Mouse (Mus musculus) cortical plate, adult 2 months (tissue): ENCODE measurements around the gene Ggact. TPM values are rescaled to one million over a fixed set of nuclear protein-coding genes. Genes with fewer than 3 reads are reported as not detected.

Experiments used
- H3K27ac ChIP-seq: fragments of 200-500 bp; 2 replicates; pipeline ENCODE4 v1.5.1; 2012; ENCODE audit warnings: low read length, control low read depth, inconsistent platforms; ENCODE audit not compliant: insufficient read depth
- H3K4me1 ChIP-seq: fragments of 200-500 bp; 2 replicates; pipeline ENCODE4 v1.6.1; 2011; ENCODE audit warnings: low read length; ENCODE audit not compliant: control insufficient read depth, insufficient read depth
- H3K4me3 ChIP-seq: fragments of 200-500 bp; 2 replicates; pipeline ENCODE4 v1.5.1; 2011; ENCODE audit warnings: mild to moderate bottlenecking, low read length, control low read depth; ENCODE audit not compliant: insufficient read depth
- CTCF ChIP-seq: fragments of 200-500 bp; IDR thresholded peaks from 2 replicates; pipeline ENCODE4 v1.5.1; 2011; ENCODE audit warnings: mild to moderate bottlenecking, control low read depth, low read length; ENCODE audit not compliant: insufficient read depth; ENCODE audit errors: extremely low read depth
- POLR2A ChIP-seq: fragments of 200-500 bp; IDR thresholded peaks from 2 replicates; pipeline ENCODE4 v1.6.1; 2011; ENCODE audit warnings: mild to moderate bottlenecking, low read length, control low read depth; ENCODE audit not compliant: insufficient read depth; ENCODE audit errors: extremely low read depth
- polyA plus RNA-seq: library from polyadenylated mRNA; depleted of rRNA; stranded (reverse); fragments of >200 nt; gene quantifications from 2 replicates; pipeline ENCODE4 v1.2.3, GENCODE M21; 2012

The Ggact gene
- polyA plus RNA-seq, 1 experiment: 53.2 TPM

DNA sequence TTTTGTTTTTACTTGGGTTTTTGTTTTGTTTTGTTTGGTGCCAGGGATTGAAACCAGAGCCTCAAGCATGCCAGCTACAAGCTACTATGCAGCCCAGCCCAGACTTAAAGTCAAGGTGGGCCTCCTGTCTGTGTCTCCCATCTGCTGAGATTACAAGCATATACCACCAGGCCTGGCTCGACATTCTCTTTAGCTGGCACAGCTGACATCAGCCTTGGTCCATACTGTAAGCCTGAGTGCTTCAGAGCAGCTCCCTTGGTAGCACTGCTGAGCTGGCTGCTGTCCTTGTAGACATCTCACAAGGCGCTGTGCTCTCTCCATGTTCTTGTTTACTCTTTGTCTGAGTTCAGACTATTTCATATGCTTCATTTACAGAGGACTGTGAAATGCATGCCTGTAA lies 76.5 kb downstream of the Ggact start:
- TF ChIP-seq POLR2A (no peak), CTCF (no peak)
- peaks cover 2% of the 10 kb centered on the region; the same call in 1 of the 2 replicates for H3K4me1 ChIP-seq
- no peak overlapping the region for H3K27ac ChIP-seq
- H3K4me3 ChIP-seq: no peak overlapping the region

DNA sequence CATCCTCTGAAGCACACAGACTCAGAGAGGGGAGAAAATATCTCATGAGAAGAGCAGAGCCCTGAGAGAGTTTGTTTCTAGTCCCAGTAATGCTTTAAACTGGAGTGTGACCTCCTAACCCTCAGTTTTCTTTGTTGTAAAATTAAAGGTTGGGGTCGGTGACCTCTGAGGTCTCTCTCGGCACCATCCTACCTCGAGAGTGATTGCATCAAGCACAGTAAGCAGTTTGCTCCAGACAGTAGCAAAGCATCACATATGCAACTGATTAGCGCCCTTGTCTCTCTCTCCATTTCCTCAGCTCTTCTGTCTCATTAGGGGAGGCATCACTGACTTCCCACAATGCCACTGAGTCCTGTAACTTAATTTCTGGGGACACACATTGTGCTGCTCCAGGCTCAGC lies 77.3 kb downstream of the Ggact start:
- TF ChIP-seq POLR2A: no peak
- TF ChIP-seq CTCF: no peak
- peaks cover 2% of the 10 kb centered on the region; the same call in 1 of the 2 replicates for H3K4me1 ChIP-seq
- H3K27ac ChIP-seq: no peak overlapping the region
- no peak overlapping the region for H3K4me3 ChIP-seq

DNA sequence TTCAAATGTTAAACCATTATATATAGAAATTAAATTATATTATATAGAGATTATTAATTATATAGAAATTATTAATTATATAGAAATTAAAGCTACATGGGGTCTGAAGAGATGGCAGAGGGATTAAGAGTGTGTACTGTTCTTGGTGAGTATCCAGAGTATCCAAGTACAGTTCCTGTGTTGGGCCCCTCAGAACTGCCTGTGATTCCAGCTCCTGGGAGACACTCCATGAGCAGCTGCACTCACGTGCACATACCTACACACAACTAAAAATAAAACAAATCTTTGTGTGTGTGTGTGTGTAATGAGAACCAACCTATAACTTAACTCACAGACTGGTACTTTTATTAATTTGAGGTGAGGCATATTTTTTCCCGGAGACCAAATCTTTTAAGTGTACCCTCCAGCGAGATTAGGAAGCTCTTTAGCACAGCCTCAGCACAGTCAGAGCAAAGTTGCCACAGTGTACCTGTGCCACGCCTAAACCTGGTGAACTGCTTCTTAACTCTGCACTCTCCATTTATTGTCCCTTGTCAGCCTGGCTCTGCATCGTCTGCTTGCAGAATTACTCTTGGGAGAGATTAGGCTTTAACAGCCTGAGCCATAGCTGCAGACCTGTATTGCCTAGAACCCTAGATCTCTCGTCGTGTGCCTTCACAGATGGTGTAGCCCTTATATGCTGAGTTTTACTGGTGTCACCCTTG lies 77.9 kb downstream of the Ggact start:
- no peak overlapping the region for H3K27ac ChIP-seq
- no peak overlapping the region for H3K4me3 ChIP-seq
- no peak for TF ChIP-seq POLR2A
- no peak for TF ChIP-seq CTCF
- peaks cover 2% of the 10 kb centered on the region; the same call in 1 of the 2 replicates for H3K4me1 ChIP-seq

GRCm38 (mm10) chr14:122834753-122835152 lies 78.8 kb downstream of the Ggact start:
- Histone ChIP-seq H3K27ac (no peak overlapping the region), H3K4me3 (no peak overlapping the region), H3K4me1 (peaks cover 2% of the 10 kb centered on the region; the same call in 1 of the 2 replicates)
- no peak for TF ChIP-seq CTCF
- TF ChIP-seq POLR2A: no peak

DNA sequence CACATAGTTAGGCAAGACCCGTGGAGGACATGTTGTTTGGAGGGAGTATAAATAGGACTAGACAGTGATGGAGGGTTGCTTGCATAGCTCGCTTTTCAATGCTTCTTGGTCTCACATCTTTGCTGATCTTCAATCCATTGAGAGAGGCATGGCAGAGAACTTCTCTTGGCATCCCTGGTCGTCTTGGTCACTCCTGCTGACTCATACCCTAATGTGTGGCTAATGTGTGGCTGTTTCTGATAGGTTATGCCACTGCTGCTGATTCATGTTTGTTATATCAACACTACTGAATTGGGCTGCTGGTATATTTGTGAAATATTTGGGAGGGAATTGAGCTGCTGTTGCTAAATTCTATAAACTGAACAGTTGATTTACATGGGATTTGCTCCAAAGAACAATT lies 79.9 kb downstream of the Ggact start:
- TF ChIP-seq CTCF (no peak), POLR2A (no peak)
- no peaks in the 10 kb centered on the region; the same call in 1 of the 2 replicates for H3K4me1 ChIP-seq
- no peak overlapping the region for H3K4me3 ChIP-seq
- H3K27ac ChIP-seq: no peak overlapping the region

GRCm38 (mm10) chr14:122830433-122830832 lies 83.1 kb downstream of the Ggact start:
- Histone ChIP-seq H3K27ac (no peak overlapping the region), H3K4me1 (no peaks in the 10 kb centered on the region), H3K4me3 (no peak overlapping the region)
- no peak for TF ChIP-seq POLR2A
- TF ChIP-seq CTCF: no peak

GRCm38 (mm10) chr14:122825464-122825863 lies 88.1 kb downstream of the Ggact start:
- H3K27ac ChIP-seq: no peak overlapping the region
- no peak for TF ChIP-seq POLR2A
- no peak for TF ChIP-seq CTCF
- H3K4me3 ChIP-seq: no peak overlapping the region
- no peaks in the 10 kb centered on the region for H3K4me1 ChIP-seq

- no peaks in the 10 kb centered on the region for H3K4me1 ChIP-seq
- no peak overlapping the region for H3K27ac ChIP-seq
- TF ChIP-seq CTCF (no peak), POLR2A (no peak)
- H3K4me3 ChIP-seq: no peak overlapping the region
Observed at GRCm38 (mm10) chr14:122823791-122824190, 89.8 kb downstream of the Ggact start.

- Histone ChIP-seq H3K4me3 (no peak overlapping the region), H3K27ac (no peak overlapping the region), H3K4me1 (no peaks in the 10 kb centered on the region)
- no peak for TF ChIP-seq POLR2A
- TF ChIP-seq CTCF: no peak
Observed at GRCm38 (mm10) chr14:122821002-122821401, 92.6 kb downstream of the Ggact start.

- TF ChIP-seq POLR2A (no peak), CTCF (no peak)
- H3K4me3 ChIP-seq: no peak overlapping the region
- no peaks in the 10 kb centered on the region for H3K4me1 ChIP-seq
- H3K27ac ChIP-seq: no peak overlapping the region
Observed at GRCm38 (mm10) chr14:122800296-122800695, 113.3 kb downstream of the Ggact start.

GRCm38 (mm10) chr14:122793368-122793767 lies 120.2 kb downstream of the Ggact start:
- H3K4me1 ChIP-seq: no peaks in the 10 kb centered on the region
- no peak for TF ChIP-seq POLR2A
- no peak for TF ChIP-seq CTCF

More at GRCm38 (mm10) chr14:122793368-122793767, 120.2 kb downstream of the Ggact start:
- Histone ChIP-seq H3K4me3 (no peak overlapping the region), H3K27ac (no peak overlapping the region)
